Mouse (Mus musculus): ENCODE measurements at regions not wholly inside any gene's neighbourhood (a gene's known extent, or its start where the extent isn't known, plus 50 kb on each side); places are given as distances from the start of the nearest gene placed in this dataset.

DNA sequence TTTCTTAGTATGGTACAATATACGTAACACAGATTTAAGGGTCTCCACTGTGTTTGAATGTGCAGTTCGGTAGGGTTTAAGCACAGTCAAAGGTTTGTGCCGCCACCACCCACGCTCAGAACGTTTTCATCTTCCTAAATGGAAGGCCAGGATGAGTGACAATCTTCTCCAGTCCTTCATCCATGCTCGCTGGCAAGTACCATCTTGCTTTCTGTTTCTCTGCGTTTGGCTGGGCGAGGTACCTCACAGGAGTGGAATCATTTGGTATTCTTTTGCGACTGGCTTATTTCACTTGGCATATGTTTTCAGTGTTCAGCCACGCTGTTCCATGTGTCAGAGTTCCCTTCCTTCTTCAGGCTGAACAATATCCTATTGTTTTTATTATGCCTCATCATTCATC lies 342.3 kb downstream of the Pax1 start:
- DNase-seq (ENCODE audit: low spot score in 2 of 2), result no peak

DNA sequence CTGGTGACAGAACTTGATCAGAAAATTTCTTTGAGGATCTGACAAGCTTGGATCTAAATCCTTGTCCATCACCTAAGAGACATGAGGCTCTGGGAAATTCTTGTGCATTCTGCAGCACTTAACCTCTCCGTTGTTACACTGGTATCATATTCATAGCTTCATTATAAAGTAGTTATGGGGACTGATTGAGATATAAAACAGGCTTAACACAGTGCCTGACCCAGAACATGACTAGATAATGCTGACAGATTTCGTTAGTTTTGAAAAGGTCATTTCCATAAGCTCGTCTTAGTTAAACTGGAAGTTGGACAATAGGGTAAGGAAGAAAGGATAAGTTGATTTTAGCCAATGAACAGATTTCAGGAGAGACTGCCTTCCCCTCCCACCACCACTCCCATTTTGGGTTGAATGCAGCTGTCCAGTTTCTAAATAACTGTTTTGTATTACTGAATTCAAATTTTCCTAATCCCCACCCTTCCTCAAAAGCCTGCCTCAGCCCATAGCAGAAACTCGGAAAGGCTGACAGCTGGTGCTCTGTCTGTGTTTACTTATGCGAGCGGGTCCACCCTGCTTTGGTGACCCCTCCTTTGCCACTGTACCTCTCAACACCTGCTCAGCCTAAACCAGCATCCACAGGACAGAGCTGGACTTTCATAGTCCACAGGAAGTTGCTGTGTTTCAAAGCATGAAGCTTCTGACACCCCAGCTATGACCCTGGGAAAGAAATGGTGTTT lies 340.8 kb downstream of the Pax1 start:
- no peak for DNase-seq (ENCODE audit: low spot score in 2 of 2)

DNA sequence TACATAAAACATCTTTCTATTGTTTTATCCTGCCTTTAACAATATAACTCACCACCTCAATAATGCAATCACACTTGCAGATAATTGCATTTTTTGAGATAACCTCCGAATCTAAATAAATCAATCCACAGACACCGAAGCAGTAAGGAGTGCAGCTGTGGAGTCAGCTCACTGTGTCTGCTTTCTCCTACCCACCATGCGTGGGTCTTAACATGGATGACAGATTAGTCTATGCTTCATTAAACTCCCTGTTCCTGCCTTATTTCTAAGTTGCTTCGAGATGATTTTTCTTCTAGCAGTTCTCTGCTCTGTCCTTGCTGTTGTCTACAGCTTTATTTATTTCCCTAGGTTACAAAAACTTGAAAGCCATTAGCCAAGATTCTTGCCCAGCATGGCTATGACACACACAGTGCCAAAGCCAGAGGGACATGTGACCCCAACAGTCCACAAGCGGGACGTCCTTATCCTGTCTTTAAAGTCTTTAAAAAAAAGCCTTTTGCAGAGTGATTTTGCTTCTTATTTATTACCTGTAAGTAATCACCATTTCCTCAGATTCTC lies 337.9 kb downstream of the Pax1 start:
- DNase-seq (ENCODE audit: low spot score in 2 of 2), result no peak

DNA sequence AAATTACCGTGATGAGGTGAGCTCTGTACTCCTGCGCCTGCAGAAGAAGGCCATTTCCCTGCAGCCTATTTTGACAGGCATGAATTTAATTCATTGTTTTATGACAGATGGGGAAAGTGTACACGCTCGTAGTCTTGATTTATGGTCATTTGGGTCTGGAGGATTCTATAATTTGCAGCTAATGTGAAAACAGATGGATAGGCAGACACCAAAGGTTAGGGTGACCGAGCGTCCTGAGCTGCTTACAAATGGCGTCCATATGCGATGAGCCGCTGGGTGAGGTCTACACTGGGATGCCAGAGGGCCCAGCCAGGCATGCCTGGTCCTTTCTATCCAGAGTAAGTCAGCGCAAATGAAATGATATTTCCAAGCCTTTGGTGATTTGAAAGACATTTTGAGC lies 330.2 kb downstream of the Pax1 start:
- DNase-seq (ENCODE audit: low spot score in 2 of 2), result no peak

DNA sequence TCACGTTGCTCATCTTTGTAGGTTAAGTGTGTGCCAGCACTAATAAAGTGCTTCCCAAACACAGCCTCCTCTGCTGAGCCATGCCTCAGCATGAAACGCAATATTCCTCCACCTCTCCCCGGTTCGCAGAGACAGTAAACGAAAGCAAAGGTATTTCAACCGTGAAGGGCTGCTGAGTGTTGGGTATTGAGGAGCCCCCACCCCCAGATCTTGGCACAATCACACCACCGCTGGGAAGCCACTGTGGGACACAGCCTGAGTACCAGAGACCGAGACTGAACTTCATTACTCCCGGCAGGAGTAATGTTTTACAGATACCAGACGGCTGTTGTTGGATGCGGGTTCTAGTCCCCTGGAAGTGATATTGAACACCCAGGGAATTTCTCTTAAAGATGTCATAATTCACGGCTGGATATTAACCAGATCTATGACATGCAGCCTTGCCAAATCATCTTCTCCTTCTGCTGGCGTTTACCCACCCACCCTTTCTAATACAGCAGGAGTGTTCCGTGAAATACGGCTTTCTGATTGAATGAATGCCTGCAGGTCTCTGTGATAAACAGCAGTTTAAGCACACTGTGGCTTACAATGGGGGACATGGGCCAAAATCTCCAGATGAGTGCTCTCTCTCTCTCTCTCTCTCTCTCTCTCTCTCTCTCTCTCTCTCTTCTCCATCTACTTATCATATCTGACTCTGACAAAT lies 328.9 kb downstream of the Pax1 start:
- no peak for DNase-seq (ENCODE audit: low spot score in 2 of 2)

DNA sequence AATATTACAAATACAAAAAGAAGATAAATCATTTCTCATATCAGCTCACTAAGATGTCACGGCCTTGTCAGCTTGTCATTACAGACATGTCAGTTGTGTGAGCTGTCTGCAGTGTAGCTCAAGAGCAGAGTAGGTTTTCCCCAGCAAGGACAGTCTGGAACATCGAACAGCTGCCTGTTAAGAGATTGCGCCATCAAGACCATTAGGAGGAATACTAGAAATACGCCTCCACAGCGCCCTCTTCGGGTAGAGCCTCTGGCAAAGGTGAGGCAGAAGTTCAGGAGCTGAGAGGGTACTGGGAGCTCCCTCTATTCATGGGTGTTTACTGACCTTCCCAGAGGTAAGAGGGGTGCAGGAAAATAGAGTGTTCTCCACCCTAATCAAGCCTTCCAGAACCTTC lies 327.0 kb downstream of the Pax1 start:
- no peak for DNase-seq (ENCODE audit: low spot score in 2 of 2)

DNA sequence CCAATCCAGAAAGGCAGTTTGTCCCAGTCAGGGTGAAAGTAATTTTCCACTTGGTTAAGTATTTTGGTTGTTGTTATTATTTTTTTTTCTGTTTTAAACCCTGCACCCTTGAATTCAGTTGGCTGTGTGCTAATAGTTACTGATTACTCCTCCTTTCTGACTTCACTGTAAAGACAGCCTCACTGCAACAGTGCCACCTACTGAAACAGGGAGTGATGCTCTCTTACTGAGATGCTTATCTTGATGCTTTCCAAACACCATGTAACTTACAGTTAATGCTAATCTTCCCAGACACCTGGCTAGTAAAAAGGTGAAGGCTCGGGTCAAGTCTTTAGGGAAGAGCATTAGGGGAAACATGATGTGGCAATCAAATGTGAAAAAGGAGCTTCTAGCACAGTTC lies 294.9 kb downstream of the Pax1 start:
- peak in 1 of 2 experiments; percentile 7 for DNase-seq (ENCODE audit: low spot score in 2 of 2)

DNA sequence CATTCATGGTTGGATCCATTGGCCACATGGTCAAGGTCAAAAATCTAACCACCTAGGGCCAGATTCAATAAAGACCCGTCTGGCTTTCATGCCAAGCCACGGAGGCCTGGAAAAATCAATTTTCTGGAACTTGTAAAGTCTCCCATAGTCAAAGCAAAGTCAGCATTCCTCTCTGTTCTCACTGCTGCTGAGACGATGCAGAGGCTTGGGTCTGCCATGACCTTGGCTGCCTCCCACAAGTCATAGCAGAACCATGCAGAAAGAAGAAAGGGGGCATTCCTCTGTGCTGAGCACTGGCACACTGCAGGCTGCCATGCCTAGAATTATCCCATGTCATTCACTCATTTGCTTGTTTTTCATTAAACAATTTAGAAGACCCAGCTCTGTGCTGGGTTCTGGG lies 288.5 kb downstream of the Pax1 start:
- DNase-seq (ENCODE audit: low spot score in 2 of 2), result no peak

DNA sequence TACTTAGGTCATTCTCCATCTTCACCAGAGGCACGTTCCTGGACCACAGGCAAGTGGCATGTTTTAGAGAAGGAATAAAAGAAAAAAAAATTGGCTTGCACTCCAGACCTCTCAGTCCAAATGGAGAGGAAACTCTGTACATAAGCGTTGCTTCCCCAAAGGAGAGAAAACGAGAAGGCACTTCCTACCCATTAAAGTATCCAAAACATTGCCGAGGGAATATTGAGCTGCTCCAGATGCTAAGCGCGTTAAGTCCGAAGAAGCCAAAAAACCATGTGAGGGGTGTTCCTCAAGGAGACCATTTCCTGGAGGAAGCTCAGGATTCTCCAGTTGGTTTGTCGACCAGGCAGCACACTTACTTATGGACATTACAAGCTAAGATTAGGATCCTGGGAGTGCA lies 286.2 kb downstream of the Pax1 start:
- DNase-seq (ENCODE audit: low spot score in 2 of 2), result no peak

DNA sequence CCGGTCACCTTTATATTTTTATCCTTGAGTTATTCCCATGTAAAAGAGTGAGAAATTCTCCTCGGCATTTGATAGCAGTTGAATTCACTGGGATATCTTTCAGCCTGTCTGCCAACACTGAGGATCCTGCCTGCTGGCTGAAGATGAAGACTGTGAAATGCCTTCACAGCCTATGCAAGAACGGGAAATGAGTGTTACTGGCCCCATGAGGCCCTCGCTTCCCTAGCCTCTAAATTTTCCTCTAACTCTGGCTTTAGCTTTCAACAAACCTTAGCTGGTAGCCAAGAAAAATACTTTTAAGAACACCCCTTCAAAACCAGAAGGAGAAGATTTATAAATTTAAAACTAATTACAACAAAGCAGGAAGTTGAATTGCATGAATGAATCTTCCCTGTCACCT lies 285.8 kb downstream of the Pax1 start:
- no peak for DNase-seq (ENCODE audit: low spot score in 2 of 2)

DNA sequence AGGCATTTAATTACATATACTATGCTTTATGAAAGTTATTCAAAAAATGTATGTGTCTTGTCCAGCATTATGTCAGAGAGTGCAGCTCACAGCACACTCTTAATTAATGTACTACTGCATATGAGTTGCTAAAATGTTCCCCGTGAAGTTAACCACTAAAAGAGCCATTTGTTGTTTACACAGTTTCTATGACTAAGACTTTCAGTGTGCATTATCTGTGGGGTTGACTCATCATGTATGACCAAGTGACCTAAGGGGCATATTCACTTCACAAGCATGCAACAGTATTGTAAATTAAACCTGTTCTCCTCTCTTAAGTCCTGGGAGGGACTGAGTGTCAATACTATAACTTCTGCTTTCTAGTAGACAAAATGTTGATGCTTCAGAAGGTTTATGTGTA lies 276.2 kb downstream of the Pax1 start:
- DNase-seq (ENCODE audit: low spot score in 2 of 2), result no peak

DNA sequence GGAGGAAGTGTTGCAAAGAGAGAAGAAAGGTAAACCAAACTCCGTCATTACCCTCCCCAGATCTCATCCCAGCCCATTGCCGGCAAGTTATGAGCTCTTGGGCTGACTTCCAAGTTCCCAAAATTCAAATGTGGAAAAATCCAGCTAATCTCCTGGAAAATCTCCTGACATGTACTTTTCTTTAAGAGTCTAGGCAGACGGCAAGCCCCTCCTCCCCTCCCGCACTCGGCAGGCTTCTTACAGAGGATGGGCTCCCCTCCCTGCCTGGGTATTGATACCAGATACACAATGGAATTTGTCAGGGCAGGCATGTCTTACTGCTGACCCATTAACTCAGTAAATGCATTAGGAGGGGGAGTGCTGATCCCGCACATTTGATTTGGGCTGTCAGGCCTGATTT lies 271.0 kb downstream of the Pax1 start:
- DNase-seq (ENCODE audit: low spot score in 2 of 2), result no peak

DNA sequence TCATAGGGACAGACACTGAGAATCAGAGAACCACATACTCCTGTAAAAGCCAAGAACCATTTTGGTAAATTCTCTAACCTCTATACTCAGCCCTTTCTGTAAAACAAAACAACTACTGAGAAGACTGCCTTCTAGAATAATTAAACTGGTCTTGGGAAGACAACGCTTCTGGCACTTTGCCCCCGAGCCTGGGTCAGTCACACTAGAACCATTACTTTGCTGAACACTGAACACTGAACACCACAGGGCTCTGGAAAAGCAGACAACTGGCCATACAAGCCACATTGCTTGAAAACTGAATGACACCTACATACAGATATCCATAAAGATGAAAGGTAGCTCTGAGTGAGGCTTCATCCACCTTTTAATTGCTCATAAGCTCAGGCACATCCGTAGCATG lies 268.0 kb downstream of the Pax1 start:
- DNase-seq (ENCODE audit: low spot score in 2 of 2), result no peak

DNA sequence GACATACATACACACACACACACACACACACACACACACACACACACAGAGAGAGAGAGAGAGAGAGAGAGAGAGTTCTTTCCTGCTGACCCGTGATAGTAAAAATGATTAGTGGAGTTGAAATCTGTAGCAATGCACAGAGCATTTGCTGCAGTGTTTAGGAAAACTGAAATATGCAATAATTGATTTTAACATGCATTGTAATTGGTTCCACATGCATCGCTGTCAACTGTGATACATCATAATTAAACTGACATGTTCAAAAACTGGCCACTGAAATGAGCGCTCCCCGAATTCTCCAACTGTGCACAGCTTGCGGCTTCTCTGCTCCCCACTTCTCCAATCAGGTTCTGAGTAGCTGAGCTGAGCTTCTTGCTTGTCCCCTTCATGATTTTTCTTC lies 265.4 kb downstream of the Pax1 start:
- DNase-seq (ENCODE audit: low spot score in 2 of 2), result no peak

DNA sequence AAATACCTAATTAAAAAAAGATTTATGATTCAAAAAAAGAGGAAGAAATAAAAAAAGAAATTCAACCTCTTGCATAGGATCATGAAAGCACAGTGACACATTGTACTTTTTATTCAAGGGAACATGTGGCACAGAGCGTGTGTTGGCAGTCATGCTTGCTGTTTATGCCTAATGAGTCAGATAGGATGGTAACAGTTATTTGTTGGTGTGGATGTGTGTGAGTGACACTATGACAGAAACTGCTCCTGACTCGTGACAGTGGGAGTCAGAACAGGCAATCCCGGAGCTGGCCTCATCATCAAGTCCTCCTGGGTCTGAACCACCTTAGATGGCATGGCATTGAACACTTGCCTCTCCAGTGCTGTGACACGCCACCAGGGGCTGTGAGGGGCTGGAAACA lies 261.4 kb downstream of the Pax1 start:
- no peak for DNase-seq (ENCODE audit: low spot score in 2 of 2)

DNA sequence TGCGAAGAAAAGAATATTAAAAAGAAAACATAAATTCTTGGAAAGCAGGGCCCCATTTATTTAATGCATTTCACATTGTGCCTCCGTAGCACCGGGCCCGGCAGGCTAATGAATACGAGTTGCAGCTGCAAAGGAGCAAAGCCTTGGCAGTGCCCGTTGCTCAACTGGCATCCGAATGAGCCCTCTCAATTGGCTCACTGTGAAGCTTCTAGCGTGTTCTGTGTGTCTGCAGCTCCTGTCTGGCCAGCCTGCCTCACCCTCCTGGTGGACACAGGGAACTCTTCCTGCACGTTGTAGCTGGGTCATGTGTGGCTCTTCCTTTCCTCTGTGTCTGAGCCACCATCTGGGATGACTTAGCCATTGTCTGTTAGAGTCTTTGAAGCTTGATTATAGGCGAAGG lies 256.1 kb downstream of the Pax1 start:
- DNase-seq (ENCODE audit: low spot score in 2 of 2), result peak; percentile 19 to 23

DNA sequence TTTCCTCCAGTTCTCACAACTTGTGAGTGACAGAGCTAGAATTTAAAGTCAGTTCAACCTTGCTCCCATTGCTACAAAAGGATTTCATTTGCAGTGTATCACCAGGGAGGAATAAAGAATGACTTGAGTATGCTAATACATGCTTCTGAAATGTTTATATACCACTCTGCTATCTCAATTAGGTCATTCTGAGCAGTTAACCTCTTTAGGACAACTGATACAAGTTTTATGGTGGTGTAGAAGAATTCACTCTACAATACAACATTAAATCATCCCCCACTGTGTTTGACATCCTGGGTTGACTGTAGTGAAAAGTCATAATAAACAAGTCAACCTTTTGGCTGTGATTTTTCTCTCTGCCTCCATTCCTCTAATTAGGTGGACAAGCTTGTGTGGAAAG lies 248.6 kb downstream of the Pax1 start:
- no peak for DNase-seq (ENCODE audit: low spot score in 2 of 2)

DNA sequence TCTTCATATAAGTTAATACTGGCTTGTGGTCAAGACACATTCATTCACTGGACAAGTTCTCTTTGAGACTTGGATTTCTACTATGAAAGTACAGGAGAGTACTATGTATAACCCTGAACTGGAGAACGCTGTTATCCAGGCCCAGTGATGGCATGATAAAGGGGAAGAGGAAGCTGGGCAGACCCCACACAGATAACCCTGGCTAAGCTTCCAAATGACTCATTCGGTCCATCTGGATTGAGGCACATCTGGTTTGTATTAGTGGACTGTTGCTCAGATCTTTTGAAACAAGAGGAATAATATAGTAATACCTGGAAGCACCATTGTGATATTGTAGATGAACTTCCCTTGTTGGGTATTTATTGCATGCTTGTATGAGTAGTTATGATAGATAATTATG lies 239.9 kb downstream of the Pax1 start:
- DNase-seq (ENCODE audit: low spot score in 2 of 2), result no peak

DNA sequence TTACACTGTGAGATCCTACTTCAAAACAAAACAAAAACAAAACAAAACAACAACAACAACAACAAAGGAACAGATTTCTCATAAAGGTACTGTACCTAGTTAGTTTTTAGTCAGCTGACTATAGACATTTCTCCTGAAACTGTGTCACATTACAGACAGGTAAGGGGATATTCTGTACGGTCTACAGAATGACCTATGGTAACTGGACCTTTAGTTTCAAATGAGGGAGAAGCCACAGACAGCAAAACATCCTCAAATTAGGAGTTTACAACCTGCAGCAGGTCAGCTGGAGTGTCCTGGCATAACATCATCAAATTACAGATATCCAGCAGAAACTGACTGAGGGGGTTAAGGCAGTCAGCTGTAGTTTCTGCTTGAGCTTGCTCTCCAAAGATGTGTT lies 210.7 kb downstream of the Pax1 start:
- DNase-seq (ENCODE audit: low spot score in 2 of 2), result no peak

DNA sequence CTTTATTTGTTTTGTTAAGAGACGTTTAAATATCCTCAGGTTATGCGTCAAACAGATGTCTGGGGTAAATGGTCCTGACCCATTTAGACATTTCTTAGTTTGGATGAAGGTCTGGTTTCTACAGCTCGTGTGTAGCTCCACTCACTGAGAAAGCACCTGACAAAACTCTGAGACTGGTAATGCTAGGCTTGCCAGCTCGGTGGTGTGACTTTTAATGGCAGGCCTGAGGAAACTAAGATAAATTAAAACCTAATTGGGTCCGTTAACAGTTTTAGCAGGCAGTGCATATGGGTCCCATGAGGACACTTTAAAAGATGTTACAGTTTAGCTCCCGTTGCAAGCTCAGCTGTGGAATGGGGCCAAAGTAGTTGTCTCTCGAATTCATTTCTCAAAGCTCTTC lies 199.5 kb downstream of the Pax1 start:
- no peak for DNase-seq (ENCODE audit: low spot score in 2 of 2)

DNA sequence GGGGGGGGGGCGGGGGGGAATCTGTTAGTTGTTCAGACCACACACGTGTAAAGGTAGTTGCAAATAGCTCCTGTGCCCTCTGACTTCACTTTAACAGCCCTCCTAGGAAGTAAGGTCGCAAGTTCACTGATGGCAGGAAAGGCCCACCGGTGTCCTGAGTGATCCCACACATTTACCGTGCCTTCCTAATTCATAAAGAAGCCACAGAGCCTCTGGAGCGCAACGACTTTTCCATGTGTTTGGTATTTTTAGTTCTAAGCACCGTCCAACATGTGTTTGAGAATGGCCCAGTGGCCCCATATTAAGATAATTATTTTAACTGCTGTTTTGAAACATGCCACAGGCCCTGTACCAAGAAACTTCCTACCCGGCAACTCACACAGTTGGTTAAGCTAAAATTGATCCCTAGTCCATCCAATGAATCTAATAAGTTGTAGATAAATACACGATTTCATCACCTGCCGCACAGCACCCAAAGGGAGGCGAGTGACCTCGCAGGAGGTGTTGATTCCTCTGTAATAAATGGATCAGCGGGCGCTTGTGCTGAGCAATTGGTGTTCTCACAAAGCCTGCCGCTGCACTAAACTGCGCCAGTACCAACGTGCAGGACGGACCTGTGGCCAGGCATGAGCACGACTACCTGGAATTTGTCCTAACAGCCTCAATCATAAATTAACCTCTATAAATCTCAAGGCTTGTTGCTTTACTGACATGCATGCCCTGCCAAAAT lies 198.9 kb downstream of the Pax1 start:
- no peak for DNase-seq (ENCODE audit: low spot score in 2 of 2)

DNA sequence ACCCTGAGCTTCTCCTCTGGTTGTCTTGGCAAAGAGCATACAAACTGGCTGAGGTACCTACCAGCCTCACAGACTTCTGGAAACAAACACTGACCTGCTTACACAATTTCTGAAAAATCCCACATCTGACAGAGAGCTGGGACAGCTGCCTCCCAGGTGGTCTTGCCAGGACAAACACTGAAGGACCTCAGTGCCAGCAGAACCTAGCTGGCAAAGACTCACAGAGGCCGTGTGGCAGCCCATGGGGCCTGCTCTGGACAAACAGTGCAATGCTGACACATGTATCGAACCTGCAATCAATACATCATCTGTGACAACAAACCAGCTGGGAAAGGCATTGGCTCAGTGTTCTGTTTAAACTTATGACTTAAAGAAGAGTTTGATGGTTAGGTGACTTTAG lies 167.4 kb downstream of the Pax1 start:
- no peak for DNase-seq (ENCODE audit: low spot score in 2 of 2)

DNA sequence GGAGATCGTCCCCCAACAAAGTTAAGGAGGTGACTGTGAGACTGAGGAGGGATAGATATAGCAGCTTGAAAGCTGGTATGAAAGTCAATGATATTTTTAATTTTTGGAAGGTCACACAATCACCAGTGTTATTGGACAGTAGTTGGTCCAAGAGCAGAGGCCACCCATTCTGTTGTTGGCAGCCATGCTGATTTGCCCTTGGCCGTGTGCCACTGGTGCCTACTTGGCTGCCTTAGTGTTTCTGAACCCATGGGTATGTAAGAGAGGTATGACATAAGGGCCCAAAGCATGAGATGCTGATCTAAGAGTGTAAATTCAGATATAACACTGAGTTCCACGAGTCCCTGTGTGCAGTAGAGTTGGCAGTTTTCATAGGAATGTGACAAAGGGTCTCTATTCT lies 153.7 kb downstream of the Pax1 start:
- DNase-seq (ENCODE audit: low spot score in 2 of 2), result no peak

Data from frontal cortex, postnatal 10 days (tissue).